Mouse (Mus musculus) c-Kit-positive CD71-negative TER-119-negative erythroid progenitor cells, embryonic 14.5 days (primary cell): Measurements from ENCODE around the gene Txnl4b.

Source experiments
- DNase-seq: peaks from one replicate; pipeline ENCODE4 v3.0.0-alpha.2; 2013; ENCODE audit warnings: low read depth

Gene Txnl4b

GRCm38 (mm10) chr8:109606725-109607124, 41.0 kb downstream of the Txnl4b start:
- no peak for DNase-seq

- DNase-seq: no peak
Observed at GRCm38 (mm10) chr8:109607650-109608049, 42.0 kb downstream of the Txnl4b start.

- DNase-seq: peak; percentile 91
Observed at GRCm38 (mm10) chr8:109608271-109609152, 42.8 kb downstream of the Txnl4b start, which contains the start of gene Dhodh. TSS of gene Dhodh (minus strand) at chr8:109608673.

- no peak for DNase-seq
Observed at GRCm38 (mm10) chr8:109609153-109609502, 43.4 kb downstream of the Txnl4b start.

- DNase-seq: peak; percentile 43
Observed at GRCm38 (mm10) chr8:109614243-109615210, 48.8 kb downstream of the Txnl4b start, which contains the start of gene Pkd1l3. TSS of gene Pkd1l3 (plus strand) at chr8:109614517.

GRCm38 (mm10) chr8:109615569-109615968, 49.9 kb downstream of the Txnl4b start:
- DNase-seq: no peak
